Mouse (Mus musculus) inflammation-experienced regulatory T-cells, adult 16 weeks (primary cell): ENCODE measurements around the gene 3110009E18Rik. TPM values are rescaled to one million over a fixed set of nuclear protein-coding genes. Genes with fewer than 3 reads are reported as not detected.

ENCODE experiments used
- polyA plus RNA-seq: library from polyadenylated mRNA; unstranded; fragments of 100-300 nt; shearing (Covaris generic); gene quantifications from one replicate; pipeline ENCODE4 v1.2.1, GENCODE M21; 2017

Gene 3110009E18Rik
- 23.9 TPM for polyA plus RNA-seq

DNA sequence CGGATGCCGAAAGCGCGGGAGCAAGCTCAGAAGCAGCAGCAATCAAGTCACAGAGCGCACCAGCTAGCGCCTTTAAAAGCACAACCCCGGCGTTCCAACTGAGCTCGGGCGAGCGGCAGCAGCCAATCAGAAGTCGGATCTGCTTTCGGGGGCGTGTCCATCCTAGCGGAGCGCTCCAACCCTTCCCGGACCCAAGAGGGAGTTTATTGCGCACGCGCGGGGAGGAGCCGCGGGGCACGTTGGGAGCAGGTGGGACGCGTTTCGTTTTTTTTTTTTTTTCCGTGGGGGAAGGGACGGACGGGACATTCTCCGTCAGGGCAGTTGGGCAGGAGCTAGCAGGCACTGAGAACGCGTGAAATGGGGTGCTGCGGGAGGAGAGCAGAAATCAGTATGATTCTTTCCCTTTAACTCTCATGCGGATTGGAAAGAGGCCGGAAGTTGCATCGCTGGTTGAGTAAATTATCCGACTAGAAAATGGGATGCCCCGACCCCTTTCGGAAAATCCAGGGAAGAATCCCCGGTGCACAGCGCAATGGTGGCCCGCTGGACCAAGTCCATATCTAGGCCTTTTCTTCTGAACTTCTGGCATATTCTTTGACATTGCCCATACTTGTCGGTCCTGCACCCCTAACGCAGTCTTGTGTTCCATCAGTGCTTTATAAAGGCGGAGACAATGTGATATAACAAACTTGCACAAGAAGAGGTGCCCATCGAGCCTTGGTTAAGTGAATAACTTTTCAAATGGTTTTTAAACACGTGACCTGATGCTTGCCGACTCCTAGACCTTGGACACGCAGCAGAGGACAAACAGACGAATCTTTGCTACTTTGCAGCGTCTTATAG, at the start of gene 3110009E18Rik, which contains the start of gene Dbi:
3110009E18Rik (plus strand) TSS at position 219 of the 843 bp plus-strand sequence.
Dbi (minus strand) TSS at position 110 of the 843 bp plus-strand sequence.

DNA sequence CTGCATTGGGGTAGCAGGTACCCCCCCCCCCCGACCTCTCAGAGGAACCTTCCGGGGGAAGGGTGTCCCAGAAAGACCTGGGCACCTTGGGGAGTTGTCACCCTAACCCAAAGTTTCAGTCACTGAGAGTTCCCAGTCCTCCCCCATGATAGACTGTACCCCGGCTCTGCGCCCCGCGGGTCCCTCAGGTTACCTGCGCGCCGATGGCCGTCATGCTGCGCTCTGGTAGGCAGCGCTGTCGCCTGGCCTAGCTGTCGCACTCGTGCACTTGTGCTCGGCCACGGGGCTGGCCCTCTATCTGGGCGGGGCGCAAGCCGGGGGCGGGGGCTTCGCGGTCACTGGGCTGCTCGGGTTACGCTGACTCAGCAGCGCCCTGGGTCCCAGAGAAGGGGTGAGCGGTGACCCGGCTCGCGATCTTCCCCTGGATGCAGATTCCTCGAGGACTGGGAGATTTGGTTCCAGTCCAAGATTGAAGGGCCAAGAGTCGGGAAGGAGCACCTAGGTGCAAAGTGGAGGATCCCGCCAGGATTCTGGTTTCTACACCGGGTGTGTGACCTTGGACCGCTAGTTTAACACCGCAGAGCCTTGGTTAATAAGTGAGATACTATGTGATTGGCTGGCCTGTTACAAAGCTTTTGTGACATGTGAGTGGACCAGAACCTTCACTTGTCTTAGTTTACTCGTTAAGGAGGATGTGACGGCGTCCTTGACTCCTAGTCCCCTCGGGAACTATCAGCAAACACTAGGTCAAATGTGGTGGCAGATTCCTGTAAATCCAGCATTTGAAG, 47.3 kb upstream of the 3110009E18Rik start, which contains the start of gene Tmem37:
Tmem37 (minus strand) TSS at position 556 of the 788 bp plus-strand sequence.

Other genes with a start within 250 kb of the 3110009E18Rik start
- 6.9 TPM for gene Tmem177, start 208.0 kb upstream of the 3110009E18Rik start, polyA plus RNA-seq
- gene Cfap221, start 124.0 kb upstream of the 3110009E18Rik start, polyA plus RNA-seq, result not detected
- 0.15 TPM for gene Sctr, start 114.3 kb upstream of the 3110009E18Rik start, polyA plus RNA-seq
- gene Tmem37, start 47.1 kb upstream of the 3110009E18Rik start, polyA plus RNA-seq, result 2.7 TPM
- gene Dbi, start 109 bp upstream of the 3110009E18Rik start, polyA plus RNA-seq, result 195 TPM
- gene Steap3, start 151.5 kb downstream of the 3110009E18Rik start, polyA plus RNA-seq, result 0.13 TPM
- not detected for gene C1ql2, start 219.4 kb downstream of the 3110009E18Rik start, polyA plus RNA-seq